Mouse (Mus musculus) lung, postnatal 36 days (tissue): ENCODE data around the gene Hba-a2.
"Not testable (repeated sequence)": the region's sequence is repeated elsewhere in the genome, so short reads cannot be mapped to it uniquely, and the experiment has no call there.

ENCODE experiments used
- DNase-seq: peaks from one replicate; pipeline ENCODE4 v3.0.0; 2022; ENCODE audit warnings: mixed read lengths

Hba-a2 gene

DNA sequence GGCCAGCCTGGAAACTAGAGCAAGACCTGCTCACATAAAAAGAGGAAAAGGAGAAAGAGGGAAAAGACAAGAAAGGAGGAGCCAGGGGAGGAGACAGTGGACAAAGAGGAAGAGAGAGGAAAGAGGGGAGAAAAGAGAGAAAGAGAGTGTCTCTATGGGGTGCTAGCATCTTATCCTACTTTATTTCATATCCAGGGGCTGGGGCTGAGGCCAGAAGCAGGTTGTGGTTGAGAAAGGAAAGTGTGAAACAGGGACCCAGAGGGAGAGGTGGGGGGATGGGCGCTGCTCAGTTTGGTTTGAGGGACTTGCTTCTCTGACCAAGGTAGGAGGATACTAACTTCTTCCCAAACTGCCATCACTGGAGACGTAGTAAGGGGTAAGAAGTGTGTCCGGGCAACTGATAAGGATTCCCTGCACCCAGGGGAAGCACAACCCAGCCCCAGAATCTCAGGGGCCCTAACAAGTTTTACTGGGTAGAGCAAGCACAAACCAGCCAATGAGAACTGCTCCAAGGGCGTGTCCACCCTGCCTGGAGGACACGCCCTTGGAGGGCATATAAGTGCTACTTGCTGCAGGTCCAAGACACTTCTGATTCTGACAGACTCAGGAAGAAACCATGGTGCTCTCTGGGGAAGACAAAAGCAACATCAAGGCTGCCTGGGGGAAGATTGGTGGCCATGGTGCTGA, 13.1 kb upstream of the Hba-a2 start, which contains the start of gene Hba-a1:
TSS of gene Hba-a1 (plus strand) at position 421 of the 687 bp plus-strand sequence.
- DNase-seq: not testable (repeated sequence)

DNA sequence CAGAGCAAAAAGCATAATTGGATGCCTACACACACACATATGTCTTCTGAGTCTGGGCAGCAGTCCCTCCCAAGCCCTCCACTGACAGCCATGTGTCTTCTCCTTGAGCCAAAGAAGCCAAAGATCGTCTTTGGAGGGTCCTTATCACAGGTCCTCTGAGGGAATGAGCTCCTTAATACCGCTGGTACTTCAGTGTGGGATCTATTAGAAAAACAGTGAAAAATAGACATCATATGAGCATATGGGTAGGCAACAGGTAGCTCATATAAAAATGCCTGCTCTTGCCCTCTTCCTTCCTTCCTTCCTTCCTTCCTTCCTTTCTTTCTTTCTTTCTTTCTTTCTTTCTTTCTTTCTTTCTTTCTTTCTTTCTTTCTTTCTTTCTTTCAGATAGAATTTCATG, 11.7 kb upstream of the Hba-a2 start:
- not testable (repeated sequence) for DNase-seq

DNA sequence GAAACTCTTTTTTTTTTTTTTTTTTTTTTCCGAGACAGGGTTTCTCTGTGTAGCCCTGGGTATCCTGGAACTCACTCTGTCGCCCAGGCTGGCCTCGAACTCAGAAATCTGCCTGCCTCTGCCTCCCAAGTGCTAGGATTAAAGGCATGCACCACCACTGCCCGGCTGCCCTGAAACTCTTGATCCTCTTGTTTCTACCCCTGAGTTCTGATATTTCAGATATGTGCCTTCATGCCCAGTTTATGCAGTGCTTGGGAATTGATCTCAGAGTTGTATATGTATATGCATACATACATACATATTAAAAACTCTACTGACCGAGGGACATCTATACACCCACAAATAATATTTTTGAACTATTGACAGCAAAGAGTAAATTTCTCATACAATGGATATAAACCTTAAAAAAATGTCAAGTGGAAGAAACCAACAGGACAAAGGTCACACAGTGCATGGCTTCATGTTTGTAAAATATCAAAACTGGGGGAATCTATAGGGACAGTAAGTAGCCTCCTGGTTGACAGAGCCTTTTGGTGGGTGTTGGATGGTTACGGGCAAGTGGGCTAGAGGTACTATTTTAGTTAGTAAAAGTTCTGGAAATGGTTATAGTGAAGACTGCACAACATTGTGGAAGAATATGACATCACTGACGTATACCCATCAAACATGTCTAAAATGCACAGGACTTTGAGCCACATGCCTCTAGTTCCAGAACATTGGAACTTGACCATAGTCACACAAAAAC, 11.1 kb upstream of the Hba-a2 start:
- DNase-seq: no peak

DNA sequence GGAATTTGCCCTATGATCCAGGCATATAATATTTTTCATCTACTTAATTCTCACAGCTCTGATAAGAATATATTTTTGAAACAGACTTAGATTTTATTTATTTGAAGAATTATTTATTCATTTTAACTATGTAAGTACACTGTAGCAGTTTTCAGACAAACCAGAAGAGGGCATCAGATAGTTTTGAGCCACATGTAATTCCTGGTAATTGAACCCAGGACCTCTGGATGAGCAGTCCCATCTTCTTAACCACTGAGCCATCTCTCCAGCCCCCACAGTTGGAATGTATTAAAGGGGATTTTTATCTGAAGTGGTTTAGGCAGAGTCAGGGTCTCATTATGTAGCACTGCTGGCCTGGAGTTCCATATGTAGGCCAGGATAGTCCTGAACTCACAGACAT, 10.4 kb upstream of the Hba-a2 start:
- DNase-seq: not testable (repeated sequence)

GRCm38 (mm10) chr11:32286695-32287492, 9.4 kb upstream of the Hba-a2 start, which contains the start of gene Hbq1b:
TSS of gene Hbq1b (plus strand) at chr11:32286965.
- DNase-seq: peak; percentile 88

DNA sequence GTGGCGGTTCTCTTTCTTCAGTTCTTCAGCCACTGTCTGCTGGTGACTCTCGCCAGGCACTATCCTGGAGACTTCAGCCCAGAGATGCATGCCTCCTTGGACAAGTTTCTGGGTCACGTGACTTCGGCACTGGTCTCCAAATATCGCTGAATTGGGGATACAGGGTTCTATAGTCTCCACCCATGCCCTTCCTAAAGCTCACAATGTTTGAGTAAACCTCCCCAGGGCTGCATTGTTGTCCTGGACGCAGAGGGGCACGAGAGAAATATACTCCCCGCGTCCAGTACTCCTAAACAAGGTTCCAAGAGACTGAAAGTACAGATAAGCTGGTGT, 8.8 kb upstream of the Hba-a2 start:
- no peak for DNase-seq

GRCm38 (mm10) chr11:32292819-32293218, 3.5 kb upstream of the Hba-a2 start:
- not testable (repeated sequence) for DNase-seq

GRCm38 (mm10) chr11:32293479-32293878, 2.8 kb upstream of the Hba-a2 start:
- not testable (repeated sequence) for DNase-seq

DNA sequence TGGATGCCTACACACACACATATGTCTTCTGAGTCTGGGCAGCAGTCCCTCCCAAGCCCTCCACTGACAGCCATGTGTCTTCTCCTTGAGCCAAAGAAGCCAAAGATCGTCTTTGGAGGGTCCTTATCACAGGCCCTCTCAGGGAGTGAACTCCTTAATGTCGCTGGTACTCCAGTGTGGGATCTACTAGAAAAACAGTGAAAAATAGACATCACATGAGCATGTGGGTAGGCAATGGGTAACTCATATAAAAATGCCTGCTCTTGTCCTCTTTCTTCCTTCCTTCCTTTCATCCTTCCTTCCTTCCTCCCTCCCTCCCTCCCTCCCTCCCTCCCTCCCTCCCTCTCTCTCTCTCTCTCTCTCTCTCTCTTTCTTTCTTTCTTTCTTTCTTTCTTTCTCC, 1.1 kb downstream of the Hba-a2 start:
- not testable (repeated sequence) for DNase-seq

DNA sequence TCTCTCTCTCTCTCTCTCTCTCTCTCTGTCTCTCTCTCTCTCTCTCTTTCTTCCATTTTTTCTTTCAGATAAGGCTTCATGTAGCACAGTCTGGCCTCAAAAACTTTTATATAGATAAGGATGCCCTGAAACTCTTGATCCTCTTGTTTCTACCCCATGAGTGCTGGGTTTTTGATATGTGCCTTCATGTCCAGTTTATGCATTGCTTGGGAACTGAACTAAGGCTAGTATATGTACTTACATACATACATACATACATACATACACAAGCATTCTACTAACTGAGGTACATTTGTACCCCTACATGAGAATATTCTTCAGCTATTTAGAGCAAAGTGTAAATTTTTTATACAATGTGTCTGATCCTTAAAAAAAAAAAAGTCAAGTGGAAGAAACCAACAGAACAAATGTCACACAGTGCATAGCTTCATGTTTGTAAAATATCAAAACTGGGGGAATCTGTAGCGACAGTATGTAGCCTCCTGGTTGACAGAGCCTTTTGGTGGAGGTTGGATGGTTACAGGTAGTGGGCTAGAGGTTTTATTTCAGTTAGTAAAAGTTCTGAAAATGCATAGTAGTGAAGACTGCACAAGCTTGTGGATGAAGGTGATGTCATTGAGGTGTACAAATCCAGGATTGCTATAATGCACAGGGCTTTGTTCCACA, 1.7 kb downstream of the Hba-a2 start:
- no peak for DNase-seq

DNA sequence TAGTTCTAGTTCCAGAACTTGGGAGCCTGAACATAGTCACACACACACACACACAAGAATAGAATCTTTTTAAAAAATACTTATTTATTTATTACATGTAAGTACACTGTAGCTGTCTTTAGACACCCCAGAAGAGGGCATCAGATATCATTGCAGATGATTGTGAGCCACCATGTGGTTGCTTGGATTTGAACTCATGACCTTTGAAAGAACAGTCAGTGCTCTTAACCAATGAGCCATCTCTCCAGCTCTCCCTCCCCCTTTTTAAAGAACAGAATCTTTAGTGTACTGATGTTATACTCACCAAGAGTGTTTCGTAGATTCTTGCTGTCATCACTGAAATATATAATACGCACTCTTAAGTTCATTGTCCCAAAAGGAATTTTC, 2.2 kb downstream of the Hba-a2 start:
- DNase-seq: no peak

DNA sequence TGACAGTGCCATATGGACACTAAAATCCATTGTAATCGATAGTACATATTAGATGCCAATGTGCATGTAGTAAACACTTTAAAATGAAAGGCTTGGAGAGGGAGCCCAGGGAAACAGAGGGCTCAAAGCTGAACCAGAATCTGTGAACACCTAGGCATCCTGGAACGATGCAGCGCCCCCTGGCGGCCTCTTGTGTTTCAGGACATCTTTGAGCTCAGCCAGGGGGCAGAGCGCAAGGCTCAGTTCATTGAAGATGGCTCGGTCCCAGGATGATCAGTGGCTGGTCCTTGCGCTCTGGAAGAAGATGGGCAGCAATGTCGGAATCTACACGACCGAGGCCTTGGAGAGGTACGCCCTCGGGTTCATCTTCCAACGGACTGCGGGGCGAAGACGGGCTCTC, 3.6 kb downstream of the Hba-a2 start, which contains the start of gene Hbq1a:
TSS of gene Hbq1a (plus strand) at position 205 of the 400 bp plus-strand sequence.
- peak; percentile 79 for DNase-seq

DNA sequence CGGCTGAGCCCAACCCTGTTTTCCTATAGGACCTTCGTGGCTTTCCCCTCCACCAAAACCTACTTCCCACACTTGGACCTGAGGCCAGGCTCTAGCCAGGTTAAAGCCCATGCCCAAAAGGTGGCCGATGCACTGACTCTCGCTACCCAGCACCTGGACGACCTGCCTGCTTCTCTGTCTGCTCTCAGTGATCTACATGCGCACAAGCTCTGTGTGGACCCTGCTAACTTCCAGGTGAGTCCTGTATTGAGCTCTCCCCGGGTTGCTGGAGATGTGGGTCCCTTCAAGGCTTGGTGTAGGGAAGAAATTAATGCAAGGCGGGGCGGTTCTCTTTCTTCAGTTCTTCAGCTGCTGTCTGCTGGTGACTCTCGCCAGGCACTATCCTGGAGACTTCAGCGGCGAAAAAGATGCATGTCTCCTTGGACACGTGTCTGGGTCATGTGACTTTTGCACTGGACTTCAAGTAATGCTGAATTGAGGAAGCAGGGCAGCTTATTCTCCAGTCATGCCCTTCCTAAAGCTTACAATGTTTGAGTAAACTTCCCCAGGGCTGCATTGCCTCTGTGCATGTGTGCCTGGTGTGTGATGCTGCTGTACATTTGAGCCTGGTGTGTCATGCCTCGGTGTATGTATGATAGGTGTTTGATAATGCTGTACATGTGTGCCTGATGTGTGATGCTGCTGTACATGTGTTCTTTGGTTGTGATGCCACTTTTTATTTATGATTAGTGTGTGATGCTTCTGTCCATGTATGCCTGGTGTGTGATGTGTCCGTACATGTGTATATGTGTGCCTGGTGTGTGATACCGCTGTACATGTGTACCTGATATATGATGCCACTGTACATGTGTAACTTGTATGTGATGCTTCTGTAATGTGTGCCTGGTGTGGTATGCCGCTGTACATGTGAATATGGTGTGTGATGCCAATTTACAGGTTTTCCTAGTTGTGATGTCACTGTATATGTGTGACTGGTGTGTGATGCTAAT, 4.3 kb downstream of the Hba-a2 start:
- DNase-seq: no peak

GRCm38 (mm10) chr11:32301506-32301905, 5.2 kb downstream of the Hba-a2 start:
- no peak for DNase-seq

DNA sequence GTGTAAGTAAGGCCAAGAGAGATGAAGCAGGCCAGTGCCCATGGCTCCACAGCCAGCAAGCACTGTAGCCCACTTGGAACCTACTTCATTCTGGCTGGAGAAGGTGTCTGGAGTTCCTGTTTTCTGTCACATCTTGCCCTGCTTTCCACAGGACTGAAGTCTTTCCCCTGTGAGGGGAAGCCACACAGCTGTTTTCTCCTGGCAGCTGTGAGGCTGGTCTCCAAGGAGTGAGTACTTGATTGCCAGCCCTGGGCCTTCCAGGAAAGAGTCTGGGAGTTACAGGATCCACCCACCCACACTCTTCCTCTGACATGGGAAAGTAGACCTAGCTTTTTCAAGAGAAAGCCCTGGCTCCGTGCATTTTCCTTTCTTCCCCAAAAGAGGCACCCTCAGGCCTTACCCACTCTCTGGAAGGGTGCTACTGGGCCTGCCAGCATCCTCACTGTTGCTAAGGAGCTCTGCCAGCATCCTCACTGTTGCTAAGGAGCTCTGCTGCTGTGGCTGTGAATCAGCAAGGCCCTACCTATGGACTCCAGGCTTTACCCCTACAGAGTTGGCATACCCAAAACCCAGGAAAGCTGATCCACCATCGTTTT, 6.6 kb downstream of the Hba-a2 start:
- DNase-seq: peak; percentile 36

DNA sequence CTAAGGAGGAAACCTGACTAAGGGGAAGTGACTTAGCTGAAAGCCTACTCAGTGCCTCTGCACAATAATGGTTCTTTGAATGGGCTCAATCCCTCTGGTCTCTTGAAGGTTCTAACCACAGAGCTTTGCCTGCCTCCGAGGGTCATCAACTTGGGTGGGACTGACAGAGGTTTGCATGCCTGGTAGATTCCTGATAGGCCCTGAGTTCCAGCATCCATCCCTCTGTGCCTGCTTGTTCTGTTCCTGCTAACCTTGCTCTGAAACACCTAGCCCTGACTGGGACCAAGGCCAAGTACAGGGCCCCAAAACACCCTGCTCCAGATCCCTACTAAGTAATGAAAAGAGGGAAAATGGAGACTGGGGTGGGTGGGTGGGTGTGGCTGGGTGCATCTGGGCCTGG, 7.2 kb downstream of the Hba-a2 start:
- no peak for DNase-seq

DNA sequence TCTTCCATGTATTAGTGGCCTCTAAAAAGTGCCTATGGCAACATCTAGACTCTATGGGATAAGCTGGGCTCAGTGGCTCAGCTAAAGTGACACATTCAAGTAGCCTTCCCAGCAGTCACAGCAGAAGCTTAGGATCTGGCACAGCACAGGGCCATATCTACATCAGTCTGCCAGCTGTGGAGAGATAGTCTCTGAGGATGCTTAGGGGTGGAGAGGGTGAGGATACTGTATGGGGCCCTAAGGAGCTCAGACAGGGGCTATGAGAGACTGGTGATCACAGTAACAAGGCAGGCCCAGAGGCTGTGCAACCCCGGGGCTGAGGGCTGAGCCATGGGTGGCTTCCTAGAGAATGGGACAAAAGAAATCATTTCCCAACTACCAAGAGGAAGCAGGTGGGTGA, 10.7 kb downstream of the Hba-a2 start:
- no peak for DNase-seq

DNA sequence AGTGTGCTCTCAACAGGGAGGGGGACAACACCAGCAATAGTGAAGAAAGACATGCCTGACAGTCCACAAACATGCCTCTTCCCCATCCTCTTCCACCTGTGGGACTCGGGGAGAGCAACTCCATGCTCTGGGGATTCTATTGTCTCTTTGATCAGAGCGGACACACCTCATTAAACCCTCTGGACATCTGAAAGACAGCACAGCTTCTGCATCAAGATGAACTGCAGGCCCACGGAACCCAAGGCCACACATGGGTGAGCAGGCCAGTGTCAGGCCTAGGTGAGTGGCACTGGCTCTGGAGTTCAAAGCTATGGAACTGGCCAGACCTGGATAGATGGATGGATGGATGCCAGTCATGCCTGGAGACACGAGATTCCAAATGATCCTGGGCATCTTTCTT, 13.2 kb downstream of the Hba-a2 start:
- DNase-seq: no peak

- no peak for DNase-seq
Measured at GRCm38 (mm10) chr11:32309928-32310327, 13.6 kb downstream of the Hba-a2 start.

DNA sequence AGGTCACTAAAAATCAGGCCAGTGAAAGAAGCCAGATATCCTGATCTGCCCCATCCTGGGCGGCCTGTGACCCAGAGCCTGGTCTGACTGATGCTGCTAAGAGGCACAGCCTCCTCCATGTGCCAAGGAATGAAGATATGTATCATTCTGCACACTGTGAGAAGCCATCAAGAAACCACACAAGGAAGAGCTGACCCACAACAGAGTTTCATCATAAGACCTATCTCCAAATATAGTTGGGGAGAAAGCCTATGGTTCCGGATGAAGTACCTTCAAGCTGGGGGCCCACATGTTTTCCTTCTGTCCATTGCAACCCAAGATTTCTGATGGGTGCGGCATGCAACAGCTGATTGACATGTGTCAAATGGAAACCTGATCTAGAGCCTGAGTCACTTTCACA, 19.7 kb downstream of the Hba-a2 start:
- DNase-seq: no peak

DNA sequence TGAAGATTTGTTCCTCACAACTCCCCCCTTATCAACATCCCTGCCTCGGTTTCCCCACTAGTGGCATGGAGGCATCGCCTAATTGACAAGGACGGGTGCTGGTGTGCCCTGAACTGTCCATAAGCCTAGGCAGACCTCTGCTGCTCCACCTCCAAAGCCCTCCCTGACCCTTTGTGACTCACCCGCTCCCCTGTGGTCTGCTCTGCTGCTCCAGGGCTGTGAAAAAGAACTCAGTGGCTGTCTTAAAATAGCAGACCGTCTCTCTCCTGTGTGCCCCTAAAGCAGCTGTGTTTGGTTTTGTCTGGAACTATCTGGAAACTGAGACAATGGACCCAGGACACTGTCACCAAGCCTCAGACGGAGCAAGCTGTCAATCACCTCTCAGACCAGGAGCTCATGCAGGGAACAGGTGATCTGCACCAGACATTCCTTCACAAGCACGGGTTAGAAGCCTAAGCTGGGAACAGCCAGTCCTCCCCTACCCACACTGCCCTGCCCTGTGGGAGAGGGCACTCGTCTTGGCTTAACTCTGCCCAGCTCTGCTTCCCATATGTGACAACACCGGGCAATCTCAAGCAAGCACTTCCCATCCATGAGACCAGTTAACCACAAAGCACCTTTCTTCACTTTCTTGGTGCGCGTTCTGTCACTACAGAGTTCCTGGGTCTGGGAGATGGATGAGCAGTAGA, 24.4 kb downstream of the Hba-a2 start:
- DNase-seq: no peak
